Mouse (Mus musculus): Measurements from ENCODE around the gene Josd2. TPM values are rescaled to one million over a fixed set of nuclear protein-coding genes. Genes with fewer than 3 reads are reported as not detected.

Gene Josd2
- polyA plus RNA-seq, 1 experiment from 2014 or later = 157 TPM

DNA sequence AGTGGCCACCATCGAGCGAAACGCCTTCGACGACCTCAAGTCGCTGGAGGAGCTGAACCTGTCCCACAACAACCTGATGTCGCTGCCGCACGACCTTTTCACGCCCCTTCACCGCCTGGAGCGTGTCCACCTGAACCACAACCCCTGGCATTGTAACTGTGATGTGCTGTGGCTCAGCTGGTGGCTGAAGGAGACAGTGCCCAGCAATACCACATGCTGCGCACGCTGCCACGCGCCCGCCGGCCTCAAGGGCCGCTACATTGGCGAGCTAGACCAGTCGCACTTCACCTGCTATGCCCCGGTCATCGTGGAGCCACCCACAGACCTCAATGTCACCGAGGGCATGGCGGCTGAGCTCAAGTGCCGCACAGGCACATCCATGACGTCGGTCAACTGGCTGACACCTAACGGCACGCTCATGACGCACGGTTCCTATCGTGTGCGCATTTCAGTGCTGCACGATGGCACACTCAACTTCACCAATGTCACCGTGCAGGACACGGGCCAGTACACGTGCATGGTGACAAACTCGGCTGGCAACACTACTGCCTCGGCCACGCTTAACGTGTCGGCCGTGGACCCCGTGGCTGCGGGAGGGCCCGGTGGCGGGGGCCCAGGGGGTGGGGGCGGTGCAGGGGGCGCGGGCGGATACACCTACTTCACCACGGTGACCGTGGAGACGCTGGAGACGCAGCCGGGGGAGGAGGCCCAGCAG is 6.1 kb upstream of the Josd2 start:
- Histone ChIP-seq H3K4me3 (ENCODE audit: low read length) (no peak overlapping the region), H3K9me3 (replicated peaks; ENCODE audit: control insufficient read depth, low read length) (no peaks in the 10 kb centered on the region), H3K27ac (ENCODE audit: low read length) (no peak overlapping the region), H3K4me2 (ENCODE audit: low read depth, low read length) (no peak overlapping the region), H3K4me1 (ENCODE audit: control insufficient read depth, insufficient read depth, low read length) (no peaks in the 10 kb centered on the region), H3K27me3 (ENCODE audit: control insufficient read depth, insufficient read depth, low read length) (peaks cover 27% of the 10 kb centered on the region), H3K9ac (ENCODE audit: low read length) (no peak overlapping the region), H3K36me3 (ENCODE audit: control insufficient read depth, insufficient read depth) (peaks cover 9% of the 10 kb centered on the region; the same call in 1 of the 2 replicates)
- ATAC-seq (replicated peaks; ENCODE audit: extremely low read depth, insufficient read depth, low FRiP score) = no peak
- WGBS = 65% methylated on average over 57 of the region's 57 CpGs

DNA sequence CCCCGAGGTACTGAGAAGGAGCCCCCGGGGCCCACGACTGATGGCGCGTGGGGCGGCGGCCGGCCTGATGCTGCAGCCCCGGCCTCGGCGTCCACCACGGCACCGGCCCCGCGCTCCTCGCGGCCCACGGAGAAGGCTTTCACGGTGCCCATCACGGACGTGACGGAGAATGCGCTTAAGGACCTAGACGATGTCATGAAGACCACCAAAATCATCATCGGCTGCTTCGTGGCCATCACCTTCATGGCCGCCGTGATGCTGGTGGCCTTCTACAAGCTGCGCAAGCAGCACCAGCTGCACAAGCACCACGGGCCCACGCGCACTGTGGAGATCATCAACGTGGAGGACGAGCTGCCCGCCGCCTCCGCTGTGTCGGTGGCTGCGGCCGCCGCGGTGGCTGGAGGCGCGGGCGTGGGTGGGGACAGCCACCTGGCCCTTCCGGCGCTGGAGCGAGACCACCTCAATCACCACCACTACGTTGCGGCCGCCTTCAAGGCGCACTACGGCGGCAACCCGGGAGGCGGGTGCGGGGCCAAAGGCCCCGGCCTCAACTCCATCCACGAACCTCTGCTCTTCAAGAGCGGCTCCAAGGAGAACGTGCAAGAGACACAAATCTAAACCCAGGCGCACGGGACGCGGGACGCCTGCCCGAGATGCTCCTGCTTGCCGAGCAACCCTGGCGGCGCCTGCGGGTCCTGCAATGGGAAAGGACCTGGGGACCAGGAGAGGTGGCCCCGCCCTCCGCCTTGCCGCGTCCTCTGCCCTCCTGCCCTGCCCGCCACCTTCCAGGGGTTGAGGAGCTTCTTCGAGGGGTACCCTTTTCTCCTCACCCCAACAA is 5.3 kb upstream of the Josd2 start:
- no peaks in the 10 kb centered on the region for H3K9me3 ChIP-seq (replicated peaks; ENCODE audit: control insufficient read depth, low read length)
- no peak overlapping the region for H3K9ac ChIP-seq (ENCODE audit: low read length)
- no peak overlapping the region for H3K27ac ChIP-seq (ENCODE audit: low read length)
- H3K4me1 ChIP-seq (ENCODE audit: control insufficient read depth, insufficient read depth, low read length) = no peaks in the 10 kb centered on the region; the same call in 1 of the 2 replicates
- H3K4me2 ChIP-seq (ENCODE audit: low read depth, low read length) = peak overlapping the region; percentile 46
- 22% methylated on average over 77 of the region's 77 CpGs for WGBS
- peaks cover 27% of the 10 kb centered on the region for H3K27me3 ChIP-seq (ENCODE audit: control insufficient read depth, insufficient read depth, low read length)
- H3K36me3 ChIP-seq (ENCODE audit: control insufficient read depth, insufficient read depth) = peaks cover 9% of the 10 kb centered on the region; the same call in 1 of the 2 replicates
- no peak for ATAC-seq (replicated peaks; ENCODE audit: extremely low read depth, insufficient read depth, low FRiP score)
- no peak overlapping the region; the same call in 1 of the 2 replicates for H3K4me3 ChIP-seq (ENCODE audit: low read length)

DNA sequence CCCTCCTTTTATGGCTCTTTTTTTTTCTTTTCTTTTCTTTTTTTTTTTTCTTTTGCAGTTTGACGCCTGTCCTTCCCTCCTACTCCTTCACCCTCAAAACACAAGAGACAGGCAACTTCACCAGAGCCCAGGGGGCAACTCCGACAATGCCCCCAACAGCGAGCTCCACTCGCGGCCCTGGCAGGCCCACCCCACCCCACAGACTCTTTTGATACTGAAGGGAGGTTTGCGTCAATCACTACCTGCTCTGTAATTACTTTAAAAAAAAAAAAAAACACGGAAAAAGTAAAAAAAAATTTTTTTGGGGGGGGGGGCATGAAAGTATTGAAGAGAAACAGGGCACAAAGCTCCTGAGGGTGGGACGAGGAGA is 4.7 kb upstream of the Josd2 start:
- Histone ChIP-seq H3K27ac (ENCODE audit: low read length) (no peak overlapping the region), H3K9me3 (replicated peaks; ENCODE audit: control insufficient read depth, low read length) (no peaks in the 10 kb centered on the region), H3K36me3 (ENCODE audit: control insufficient read depth, insufficient read depth) (peaks cover 8% of the 10 kb centered on the region; the same call in 1 of the 2 replicates), H3K4me2 (ENCODE audit: low read depth, low read length) (peak overlapping the region; percentile 46; the same call in 1 of the 2 replicates), H3K4me1 (ENCODE audit: control insufficient read depth, insufficient read depth, low read length) (no peaks in the 10 kb centered on the region; the same call in 1 of the 2 replicates), H3K27me3 (ENCODE audit: control insufficient read depth, insufficient read depth, low read length) (peaks cover 27% of the 10 kb centered on the region), H3K9ac (ENCODE audit: low read length) (no peak overlapping the region), H3K4me3 (ENCODE audit: low read length) (no peak overlapping the region)
- ATAC-seq (replicated peaks; ENCODE audit: extremely low read depth, insufficient read depth, low FRiP score) = no peak
- WGBS = 43% methylated on average over 8 of the region's 8 CpGs

DNA sequence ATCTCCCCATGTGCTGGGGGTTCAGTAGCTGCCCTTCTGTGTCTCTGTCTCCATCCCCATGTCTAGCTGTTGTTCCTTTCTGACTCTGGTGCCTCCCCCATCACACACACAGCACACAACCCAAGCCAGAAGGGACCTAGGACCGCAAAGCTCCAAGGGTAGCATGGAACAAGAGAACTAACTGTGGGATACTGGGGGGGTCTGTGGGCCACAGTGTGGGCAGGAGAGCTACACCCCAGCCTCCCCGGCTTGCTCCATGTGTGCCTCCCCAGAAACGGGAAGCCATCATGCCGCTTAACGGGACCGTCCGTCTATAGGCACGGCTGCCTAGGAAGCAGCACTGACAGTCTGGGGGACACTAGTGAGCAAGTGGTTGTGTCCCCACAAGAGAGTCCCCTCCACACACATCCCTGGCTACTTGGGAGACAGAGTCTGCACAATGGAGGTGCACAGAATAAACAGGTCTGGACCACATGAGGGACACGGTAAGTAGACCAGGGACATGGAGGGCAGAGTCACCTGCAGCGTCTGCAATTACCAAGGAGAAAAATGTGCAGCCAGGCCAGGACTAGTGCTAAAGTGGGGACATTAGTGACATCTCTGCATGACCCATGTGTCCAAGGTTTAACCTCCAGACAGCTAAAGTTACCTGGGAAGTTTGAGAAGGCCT is 4.1 kb upstream of the Josd2 start:
- no peak overlapping the region for H3K9ac ChIP-seq (ENCODE audit: low read length)
- no peaks in the 10 kb centered on the region for H3K9me3 ChIP-seq (replicated peaks; ENCODE audit: control insufficient read depth, low read length)
- H3K4me3 ChIP-seq (ENCODE audit: low read length) = no peak overlapping the region
- peaks cover 3% of the 10 kb centered on the region for H3K4me1 ChIP-seq (ENCODE audit: control insufficient read depth, insufficient read depth, low read length)
- ATAC-seq (replicated peaks; ENCODE audit: extremely low read depth, insufficient read depth, low FRiP score) = no peak
- 79% methylated on average over 10 of the region's 10 CpGs for WGBS
- H3K4me2 ChIP-seq (ENCODE audit: low read depth, low read length) = no peak overlapping the region
- no peak overlapping the region for H3K27ac ChIP-seq (ENCODE audit: low read length)
- H3K36me3 ChIP-seq (ENCODE audit: control insufficient read depth, insufficient read depth) = 0 out of 2 replicates have a peak, but pooled peaks cover 4% of the 10 kb centered on the region
- H3K27me3 ChIP-seq (ENCODE audit: control insufficient read depth, insufficient read depth, low read length) = peaks cover 27% of the 10 kb centered on the region

DNA sequence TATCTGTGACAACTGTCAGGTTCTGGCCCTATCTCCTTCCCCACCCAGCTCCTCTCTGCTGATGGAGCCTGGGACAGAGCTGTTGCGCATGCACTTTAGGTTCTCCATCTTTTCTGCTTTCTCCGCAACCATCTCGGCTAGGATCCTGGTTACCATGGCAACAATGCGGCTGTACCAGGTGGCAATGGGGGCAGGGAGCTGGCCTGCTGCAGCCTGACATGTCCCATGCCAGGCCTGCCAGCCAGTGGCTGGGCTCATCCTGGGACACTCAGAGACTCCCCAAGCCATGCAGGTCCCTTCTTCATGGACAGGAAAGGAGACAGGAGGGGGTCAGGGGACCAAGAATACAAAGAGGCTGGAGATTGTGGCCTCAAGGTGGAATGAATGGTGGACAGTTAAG is 3.3 kb upstream of the Josd2 start:
- H3K9me3 ChIP-seq (replicated peaks; ENCODE audit: control insufficient read depth, low read length) = no peaks in the 10 kb centered on the region
- H3K27ac ChIP-seq (ENCODE audit: low read length) = no peak overlapping the region
- H3K4me3 ChIP-seq (ENCODE audit: low read length) = no peak overlapping the region
- H3K9ac ChIP-seq (ENCODE audit: low read length) = no peak overlapping the region
- 0 out of 2 replicates have a peak, but pooled peaks cover 4% of the 10 kb centered on the region for H3K36me3 ChIP-seq (ENCODE audit: control insufficient read depth, insufficient read depth)
- H3K27me3 ChIP-seq (ENCODE audit: control insufficient read depth, insufficient read depth, low read length) = peaks cover 27% of the 10 kb centered on the region
- no peak overlapping the region for H3K4me2 ChIP-seq (ENCODE audit: low read depth, low read length)
- 25% methylated on average over 4 of the region's 4 CpGs for WGBS
- peaks cover 12% of the 10 kb centered on the region for H3K4me1 ChIP-seq (ENCODE audit: control insufficient read depth, insufficient read depth, low read length)
- no peak for ATAC-seq (replicated peaks; ENCODE audit: extremely low read depth, insufficient read depth, low FRiP score)

DNA sequence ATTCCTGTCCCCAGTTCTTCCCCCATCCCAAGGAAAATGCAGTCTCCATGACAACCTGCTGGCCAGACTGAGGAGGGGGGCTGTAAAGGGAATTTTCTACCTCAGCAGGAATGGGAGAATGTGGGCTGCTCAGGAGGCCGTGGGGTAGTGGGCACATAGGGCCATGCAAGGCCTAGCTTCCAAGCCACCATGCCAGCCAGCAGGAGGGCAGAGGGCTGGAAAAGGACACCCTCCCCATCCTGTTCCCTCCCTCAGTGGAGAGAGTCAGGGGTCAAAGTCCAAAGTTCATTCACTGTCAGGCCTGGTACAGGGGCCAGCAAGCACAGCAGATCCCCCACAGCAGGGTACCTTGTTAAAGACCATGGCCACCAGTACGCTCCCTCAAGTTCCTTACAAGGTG is 2.7 kb upstream of the Josd2 start, which contains the start of gene Aspdh:
Gene Aspdh, plus strand, starts transcription at position 281 of the 400 bp plus-strand sequence.
- no peak within 1 kb of the TSS for H3K4me3 ChIP-seq (ENCODE audit: low read length)
- H3K9me3 ChIP-seq (replicated peaks; ENCODE audit: control insufficient read depth, low read length) = no peaks in the 10 kb centered on the region
- H3K36me3 ChIP-seq (ENCODE audit: control insufficient read depth, insufficient read depth) = 0 out of 2 replicates have a peak, but pooled peaks cover 4% of the 10 kb centered on the region
- H3K9ac ChIP-seq (ENCODE audit: low read length) = 0 out of 2 replicates have a peak within 1 kb of the TSS, but pooled peaks have one; percentile 46
- 79% methylated on average over 2 of the region's 2 CpGs for WGBS
- H3K4me1 ChIP-seq (ENCODE audit: control insufficient read depth, insufficient read depth, low read length) = peaks cover 18% of the 10 kb centered on the region
- ATAC-seq (replicated peaks; ENCODE audit: extremely low read depth, insufficient read depth, low FRiP score) = no peak
- no peak within 1 kb of the TSS for H3K4me2 ChIP-seq (ENCODE audit: low read depth, low read length)
- peaks cover 27% of the 10 kb centered on the region for H3K27me3 ChIP-seq (ENCODE audit: control insufficient read depth, insufficient read depth, low read length)
- H3K27ac ChIP-seq (ENCODE audit: low read length) = no peak within 1 kb of the TSS

DNA sequence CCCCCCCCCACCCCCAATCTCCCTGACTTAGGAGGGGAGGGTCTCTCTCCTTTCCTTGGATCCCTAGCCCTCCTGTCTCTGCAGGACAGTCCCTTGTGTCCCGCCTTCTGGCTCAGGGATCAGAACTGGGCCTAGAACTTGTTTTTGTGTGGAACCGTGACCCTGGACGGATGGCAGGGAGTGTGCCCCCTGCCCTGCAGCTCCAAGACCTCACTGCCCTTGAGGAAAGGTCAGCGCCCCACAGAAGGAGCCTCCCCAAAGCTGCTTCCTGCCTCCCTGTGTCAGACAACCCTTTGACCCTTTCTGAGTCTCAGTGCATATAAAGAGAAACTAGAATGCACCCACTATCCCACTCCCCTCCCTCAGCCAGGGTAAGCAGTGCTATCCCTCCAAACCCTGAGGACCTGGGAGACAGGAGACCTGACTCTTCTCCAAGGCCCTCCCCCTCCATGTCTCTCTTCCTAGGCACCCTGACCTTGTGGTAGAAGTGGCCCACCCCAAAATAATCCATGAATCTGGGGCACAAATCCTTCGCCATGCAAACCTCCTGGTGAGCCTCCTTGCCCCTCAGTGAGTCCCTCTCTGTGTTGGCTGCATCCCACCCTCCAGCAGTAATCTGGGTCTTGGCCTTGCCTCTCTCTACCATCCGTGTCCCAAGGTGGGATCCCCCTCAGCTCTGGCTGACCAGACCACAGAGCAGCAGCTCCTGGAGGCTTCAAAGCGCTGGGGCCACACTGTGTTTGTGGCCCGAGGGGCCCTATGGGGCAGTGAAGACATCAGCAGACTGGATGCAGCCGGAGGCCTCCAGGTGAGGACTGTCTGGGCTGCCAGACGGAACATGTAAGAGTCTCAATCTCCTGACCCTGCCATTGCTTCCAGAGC is 1.5 kb upstream of the Josd2 start:
- Histone ChIP-seq H3K36me3 (ENCODE audit: control insufficient read depth, insufficient read depth) (0 out of 2 replicates have a peak, but pooled peaks cover 4% of the 10 kb centered on the region), H3K4me1 (ENCODE audit: control insufficient read depth, insufficient read depth, low read length) (peaks cover 29% of the 10 kb centered on the region), H3K4me3 (ENCODE audit: low read length) (no peak overlapping the region), H3K9ac (ENCODE audit: low read length) (0 out of 2 replicates have a peak overlapping the region, but pooled peaks have one; percentile 46), H3K27ac (ENCODE audit: low read length) (no peak overlapping the region), H3K27me3 (ENCODE audit: control insufficient read depth, insufficient read depth, low read length) (peaks cover 19% of the 10 kb centered on the region), H3K9me3 (replicated peaks; ENCODE audit: control insufficient read depth, low read length) (no peaks in the 10 kb centered on the region), H3K4me2 (ENCODE audit: low read depth, low read length) (no peak overlapping the region)
- no peak for ATAC-seq (replicated peaks; ENCODE audit: extremely low read depth, insufficient read depth, low FRiP score)
- WGBS = 80% methylated on average over 10 of the region's 10 CpGs

DNA sequence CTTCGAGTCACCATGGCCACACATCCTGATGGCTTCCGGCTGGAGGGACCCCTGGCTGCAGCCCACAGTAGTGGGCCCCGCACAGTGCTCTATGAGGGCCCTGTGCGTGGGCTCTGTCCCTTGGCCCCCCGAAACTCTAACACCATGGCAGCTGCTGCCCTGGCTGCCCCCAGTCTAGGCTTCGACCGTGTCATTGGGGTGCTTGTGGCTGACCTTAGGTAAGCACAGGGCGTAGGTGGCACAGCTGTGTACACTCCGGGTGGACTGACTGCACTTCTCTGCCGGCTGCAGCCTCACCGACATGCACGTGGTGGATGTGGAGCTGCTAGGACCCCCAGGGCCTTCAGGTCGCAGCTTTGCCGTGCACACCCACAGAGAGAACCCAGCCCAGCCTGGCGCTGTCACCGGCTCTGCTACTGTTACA is 880 bp upstream of the Josd2 start:
- Histone ChIP-seq H3K36me3 (ENCODE audit: control insufficient read depth, insufficient read depth) (no peaks in the 10 kb centered on the region), H3K4me1 (ENCODE audit: control insufficient read depth, insufficient read depth, low read length) (peaks cover 35% of the 10 kb centered on the region), H3K27me3 (ENCODE audit: control insufficient read depth, insufficient read depth, low read length) (peaks cover 13% of the 10 kb centered on the region), H3K4me3 (ENCODE audit: low read length) (no peak overlapping the region), H3K9me3 (replicated peaks; ENCODE audit: control insufficient read depth, low read length) (no peaks in the 10 kb centered on the region), H3K4me2 (ENCODE audit: low read depth, low read length) (no peak overlapping the region), H3K27ac (ENCODE audit: low read length) (no peak overlapping the region; the same call in 1 of the 2 replicates), H3K9ac (ENCODE audit: low read length) (no peak overlapping the region)
- no peak for ATAC-seq (replicated peaks; ENCODE audit: extremely low read depth, insufficient read depth, low FRiP score)
- 82% methylated on average over 16 of the region's 16 CpGs for WGBS
